Mouse (Mus musculus): ENCODE results near the gene Dpm3. TPM values are rescaled to one million over a fixed set of nuclear protein-coding genes. Genes with fewer than 3 reads are reported as not detected.

Gene Dpm3
- total and polyA plus RNA-seq, 3 experiments, result 237 to 271 TPM; not detected in 1

GRCm38 (mm10) chr3:89296761-89297396 lies 37.7 kb downstream of the Dpm3 start:
- Histone ChIP-seq H3K27me3 (ENCODE audit: control insufficient read depth in 1 of 2, insufficient read depth in 2 of 2, low read length in 2 of 2) (no peaks in the 10 kb centered on the region; a peak in 1 of 4 replicates), H3K9ac (ENCODE audit: control insufficient read depth, low read depth, low read length, poor library complexity, severe bottlenecking) (no peak overlapping the region), H3K4me1 (ENCODE audit: control insufficient read depth in 1 of 2, insufficient read depth in 2 of 2, low read length in 2 of 2) (peaks cover 7 to 18% of the 10 kb centered on the region in 2 experiments), H3K79me2 (ENCODE audit: control insufficient read depth, insufficient read depth, low read length, poor library complexity) (no peaks in the 10 kb centered on the region), H3K36me3 (ENCODE audit: control insufficient read depth in 1 of 2, insufficient read depth in 2 of 2, low read length in 2 of 2) (peaks cover 0 to 10% of the 10 kb centered on the region in 2 experiments; a peak in 2 of 4 replicates), H3K27ac (ENCODE audit: control insufficient read depth, low read depth, low read length) (no peak overlapping the region), H3K4me3 (ENCODE audit: control insufficient read depth in 1 of 2, insufficient read depth in 1 of 2, low read depth in 2 of 2, low read length in 2 of 2) (no peak overlapping the region), H3K9me3 (replicated peaks; ENCODE audit: insufficient read depth, low read length) (no peaks in the 10 kb centered on the region)
- TF ChIP-seq POLR2AphosphoS5 (IDR thresholded peaks at IDR 0.05; ENCODE audit: borderline replicate concordance, low read depth, low read length) (0 out of 2 replicates have a peak, but pooled peaks have one; percentile 55), JUND (IDR thresholded peaks at IDR 0.05; ENCODE audit: low read depth, low read length) (no peak), ZKSCAN1 (IDR thresholded peaks at IDR 0.05; ENCODE audit: low read depth, low read length) (no peak), SMC3 (IDR thresholded peaks at IDR 0.05; ENCODE audit: low read depth, low read length) (no peak), POLR2A (IDR thresholded peaks at IDR 0.05; ENCODE audit: control insufficient read depth in 1 of 2, insufficient read depth in 1 of 2, low read depth in 1 of 2, low read length in 2 of 2, poor library complexity in 1 of 2) (no peak), HCFC1 (IDR thresholded peaks at IDR 0.05; ENCODE audit: low read depth, low read length) (no peak), CHD2 (IDR thresholded peaks at IDR 0.05; ENCODE audit: low read length) (no peak), BHLHE40 (IDR thresholded peaks at IDR 0.05; ENCODE audit: borderline replicate concordance, low read depth, low read length) (no peak)
- DNase-seq (ENCODE audit: low read depth, low spot score), result no peak

DNA sequence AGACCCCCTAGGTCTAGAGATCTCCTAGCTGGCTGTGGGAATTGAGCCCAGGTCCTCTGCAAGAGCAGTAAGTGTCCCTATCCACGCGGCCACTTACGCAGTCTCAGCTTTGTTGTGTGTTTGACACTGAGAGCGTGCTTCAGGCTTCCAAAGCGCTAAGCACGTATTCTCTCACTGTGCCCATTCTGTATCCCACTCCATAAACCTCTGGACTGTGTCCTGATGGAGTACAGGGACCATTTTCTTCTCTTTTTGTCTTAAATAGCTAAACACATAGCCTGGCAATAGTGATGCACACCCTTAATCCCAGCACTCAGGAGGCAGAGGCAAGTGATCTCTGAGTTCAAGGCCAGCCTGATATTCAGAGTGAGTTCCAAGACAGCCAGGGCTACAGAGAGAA lies 39.8 kb downstream of the Dpm3 start:
- no peaks in the 10 kb centered on the region; a peak in 2 of 4 replicates for H3K27me3 ChIP-seq (ENCODE audit: control insufficient read depth in 1 of 2, insufficient read depth in 2 of 2, low read length in 2 of 2)
- no peak overlapping the region for H3K9ac ChIP-seq (ENCODE audit: control insufficient read depth, low read depth, low read length, poor library complexity, severe bottlenecking)

GRCm38 (mm10) chr3:89299499-89299898 lies 40.3 kb downstream of the Dpm3 start:
- peak; percentile 71 for DNase-seq (ENCODE audit: low read depth, low spot score)
- no peaks in the 10 kb centered on the region; a peak in 2 of 4 replicates for H3K27me3 ChIP-seq (ENCODE audit: control insufficient read depth in 1 of 2, insufficient read depth in 2 of 2, low read length in 2 of 2)
- no peaks in the 10 kb centered on the region for H3K79me2 ChIP-seq (ENCODE audit: control insufficient read depth, insufficient read depth, low read length, poor library complexity)
- H3K4me1 ChIP-seq (ENCODE audit: control insufficient read depth in 1 of 2, insufficient read depth in 2 of 2, low read length in 2 of 2), result peaks cover 3 to 12% of the 10 kb centered on the region in 2 experiments; a peak in 3 of 4 replicates
- peak overlapping the region; percentile 37 for H3K9ac ChIP-seq (ENCODE audit: control insufficient read depth, low read depth, low read length, poor library complexity, severe bottlenecking)
- no peak overlapping the region for H3K27ac ChIP-seq (ENCODE audit: control insufficient read depth, low read depth, low read length)
- peak overlapping the region; percentile 33 to 41 for H3K4me3 ChIP-seq (ENCODE audit: control insufficient read depth in 1 of 2, insufficient read depth in 1 of 2, low read depth in 2 of 2, low read length in 2 of 2)
- H3K36me3 ChIP-seq (ENCODE audit: control insufficient read depth in 1 of 2, insufficient read depth in 2 of 2, low read length in 2 of 2), result peaks cover 0 to 5% of the 10 kb centered on the region in 2 experiments; a peak in 2 of 4 replicates
- TF ChIP-seq MYC (IDR thresholded peaks at IDR 0.05; ENCODE audit: low read depth, low read length) (no peak), HCFC1 (IDR thresholded peaks at IDR 0.05; ENCODE audit: low read depth, low read length) (0 out of 2 replicates have a peak, but pooled peaks have one; percentile 23), UBTF (IDR thresholded peaks at IDR 0.05; ENCODE audit: borderline replicate concordance, insufficient read depth, low read depth, low read length) (0 out of 2 replicates have a peak, but pooled peaks have one; percentile 34), CTCF (IDR thresholded peaks at IDR 0.05 in 2 of 3, conservative IDR thresholded peaks at IDR 0.05 in 1 of 3; ENCODE audit: control insufficient read depth in 1 of 3, insufficient read depth in 1 of 3, low read depth in 2 of 3, low read length in 3 of 3, poor library complexity in 1 of 3, severe bottlenecking in 1 of 3) (peak in 2 of 3 experiments; percentile 8 to 16; a peak in 1 of 6 replicates), TBP (IDR thresholded peaks at IDR 0.05; ENCODE audit: low read depth, low read length) (0 out of 2 replicates have a peak, but pooled peaks have one; percentile 29)
- no peaks in the 10 kb centered on the region for H3K9me3 ChIP-seq (replicated peaks; ENCODE audit: insufficient read depth, low read length)

More for the DNA sequence above, 39.8 kb downstream of the Dpm3 start:
- no peak for TF ChIP-seq TCF12 (IDR thresholded peaks at IDR 0.05; ENCODE audit: low read depth, low read length)
- TF ChIP-seq RAD21 (IDR thresholded peaks at IDR 0.05; ENCODE audit: low read depth, low read length), result no peak
- no peak for TF ChIP-seq NELFE (IDR thresholded peaks at IDR 0.05; ENCODE audit: low read depth, low read length)
- no peak for TF ChIP-seq ELF1 (IDR thresholded peaks at IDR 0.05; ENCODE audit: low read depth, low read length)
- no peak for TF ChIP-seq SIN3A (IDR thresholded peaks at IDR 0.05; ENCODE audit: low read length)
- no peak for TF ChIP-seq USF1 (IDR thresholded peaks at IDR 0.05; ENCODE audit: low read depth, low read length)
- no peak for TF ChIP-seq CHD1 (IDR thresholded peaks at IDR 0.05; ENCODE audit: low read depth, low read length)
- no peak for TF ChIP-seq JUND (IDR thresholded peaks at IDR 0.05; ENCODE audit: low read depth, low read length)
- TF ChIP-seq MAZ (IDR thresholded peaks at IDR 0.05; ENCODE audit: low read depth, low read length), result no peak
- Histone ChIP-seq H3K36me3 (ENCODE audit: control insufficient read depth in 1 of 2, insufficient read depth in 2 of 2, low read length in 2 of 2) (peaks cover 0 to 5% of the 10 kb centered on the region in 2 experiments; a peak in 2 of 4 replicates), H3K9me3 (replicated peaks; ENCODE audit: insufficient read depth, low read length) (no peaks in the 10 kb centered on the region), H3K4me3 (ENCODE audit: control insufficient read depth in 1 of 2, insufficient read depth in 1 of 2, low read depth in 2 of 2, low read length in 2 of 2) (peak overlapping the region in 1 of 2 experiments; percentile 41; a peak in 1 of 4 replicates), H3K27ac (ENCODE audit: control insufficient read depth, low read depth, low read length) (no peak overlapping the region), H3K4me1 (ENCODE audit: control insufficient read depth in 1 of 2, insufficient read depth in 2 of 2, low read length in 2 of 2) (peaks cover 3 to 12% of the 10 kb centered on the region in 2 experiments; a peak in 3 of 4 replicates), H3K79me2 (ENCODE audit: control insufficient read depth, insufficient read depth, low read length, poor library complexity) (no peaks in the 10 kb centered on the region)
- DNase-seq (ENCODE audit: low read depth, low spot score), result no peak

Data from MEL (cell line).